Mouse (Mus musculus): ENCODE measurements at regions not wholly inside any gene's neighbourhood (a gene's known extent, or its start where the extent isn't known, plus 50 kb on each side); places are given as distances from the start of the nearest gene placed in this dataset.

- TF ChIP-seq CTCF (IDR thresholded peaks at IDR 0.05; ENCODE audit: low read depth): no peak
- no peak for TF ChIP-seq EP300 (IDR thresholded peaks at IDR 0.05; ENCODE audit: low read depth)
Measured at GRCm38 (mm10) chr2:61213951-61214350, 251.0 kb upstream of the Rbms1 start.
